Mouse (Mus musculus): ENCODE measurements around the gene Chuk. TPM values are rescaled to one million over a fixed set of nuclear protein-coding genes. Genes with fewer than 3 reads are reported as not detected.
A peak's percentile ranks its signal among the peaks of the same experiment; 100 is the strongest.

Chuk gene
- polyA plus RNA-seq, 1 experiment from 2014 or later, result 32.8 TPM

DNA sequence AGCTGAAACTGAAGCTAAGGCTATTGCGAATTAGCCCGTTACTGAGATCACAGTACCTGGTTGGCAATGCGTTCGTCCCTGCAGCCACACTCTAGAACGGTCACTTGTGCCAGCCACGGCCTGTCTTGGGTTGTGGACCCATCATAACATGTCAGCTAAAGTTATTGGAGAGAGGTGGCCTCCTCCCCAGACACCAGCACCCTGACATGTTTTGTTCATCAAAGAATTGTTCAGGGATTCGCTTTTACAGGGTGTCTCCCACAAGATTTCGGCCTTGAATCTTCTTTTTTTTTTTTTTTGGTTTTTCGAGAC lies 39.2 kb upstream of the Chuk start:
- 57% methylated on average over 9 of the region's 9 CpGs for WGBS
- Histone ChIP-seq H3K4me2 (replicated peaks; ENCODE audit: low read depth, low read length) (peak overlapping the region; percentile 79), H3K4me1 (ENCODE audit: insufficient read depth, low read depth, low read length) (peaks cover 5% of the 10 kb centered on the region; the same call in 1 of the 2 replicates), H3K36me3 (ENCODE audit: insufficient read depth, low read length) (peaks cover 6% of the 10 kb centered on the region; the same call in 1 of the 2 replicates), H3K9me3 (ENCODE audit: low read length) (no peaks in the 10 kb centered on the region), H3K9ac (replicated peaks; ENCODE audit: low read depth) (no peak overlapping the region), H3K4me3 (ENCODE audit: low read depth, low read length) (peak overlapping the region; percentile 71), H3K27ac (ENCODE audit: low read length) (no peak overlapping the region), H3K27me3 (replicated peaks; ENCODE audit: insufficient read depth, low read length) (no peaks in the 10 kb centered on the region)
- TF ChIP-seq EP300 (IDR thresholded peaks at IDR 0.05), result no peak
- no peak for TF ChIP-seq CTCF (IDR thresholded peaks at IDR 0.05)
- ATAC-seq (no peak), DNase-seq (ENCODE audit: low spot score) (no peak)

DNA sequence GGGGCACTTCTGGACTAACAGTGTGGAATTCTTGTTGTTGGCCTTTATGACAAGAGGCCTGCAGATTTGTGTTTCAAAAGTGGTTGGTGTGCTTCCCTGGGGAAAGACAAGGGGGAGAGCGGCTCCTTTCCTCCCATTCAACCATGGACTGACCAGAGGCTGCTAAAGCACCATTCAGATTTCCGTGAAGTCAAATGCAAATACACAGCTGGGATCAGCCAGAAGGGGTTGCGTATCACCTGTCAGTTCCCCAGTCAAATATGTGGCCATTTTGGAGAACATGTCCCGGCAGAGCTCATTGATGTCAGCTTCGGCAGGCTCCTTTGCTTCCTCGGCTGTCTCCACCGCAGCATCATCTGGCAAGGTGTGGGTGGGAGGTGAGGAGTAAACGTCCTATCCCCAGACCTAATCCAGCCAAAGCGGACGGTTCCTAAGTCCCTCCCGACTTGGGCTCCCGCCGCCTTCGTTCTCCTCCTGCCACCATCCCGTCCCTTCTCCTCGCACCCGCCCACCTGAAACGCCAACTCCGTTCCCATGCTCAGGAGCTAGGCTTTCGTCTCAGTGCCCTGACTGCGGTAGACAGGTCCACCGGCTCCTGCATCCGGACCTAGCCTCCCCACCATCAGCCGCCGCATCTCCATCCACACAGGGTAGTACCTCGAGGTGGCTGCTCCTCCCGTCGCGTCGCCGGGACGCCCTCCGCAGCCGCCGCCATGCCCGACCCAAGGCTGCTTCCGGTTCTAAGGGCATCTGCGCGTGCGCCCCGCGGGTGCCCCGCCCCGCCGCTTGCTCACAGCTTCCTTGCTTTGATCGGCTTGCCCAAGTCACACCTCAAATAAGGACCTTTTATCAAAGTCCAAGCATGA lies 38.7 kb upstream of the Chuk start, which contains the start of gene Bloc1s2:
Gene Bloc1s2 (minus strand): TSS at position 745 of the 866 bp plus-strand sequence.
- Histone ChIP-seq H3K9me3 (ENCODE audit: low read length) (no peaks in the 10 kb centered on the region), H3K4me2 (replicated peaks; ENCODE audit: low read depth, low read length) (peak within 1 kb of the TSS; percentile 79), H3K4me1 (ENCODE audit: insufficient read depth, low read depth, low read length) (peaks cover 5% of the 10 kb centered on the region; the same call in 1 of the 2 replicates), H3K36me3 (ENCODE audit: insufficient read depth, low read length) (peaks cover 11% of the 10 kb centered on the region; the same call in 1 of the 2 replicates), H3K27me3 (replicated peaks; ENCODE audit: insufficient read depth, low read length) (no peaks in the 10 kb centered on the region), H3K27ac (ENCODE audit: low read length) (no peak within 1 kb of the TSS), H3K9ac (replicated peaks; ENCODE audit: low read depth) (peak within 1 kb of the TSS; percentile 44; the same call in 1 of the 2 replicates), H3K4me3 (ENCODE audit: low read depth, low read length) (peak within 1 kb of the TSS; percentile 71)
- 2% methylated on average over 46 of the region's 46 CpGs for WGBS
- DNase-seq (ENCODE audit: low spot score), result peak; percentile 89
- no peak for TF ChIP-seq CTCF (IDR thresholded peaks at IDR 0.05)
- TF ChIP-seq EP300 (IDR thresholded peaks at IDR 0.05), result no peak
- peak; percentile 93 for ATAC-seq

DNA sequence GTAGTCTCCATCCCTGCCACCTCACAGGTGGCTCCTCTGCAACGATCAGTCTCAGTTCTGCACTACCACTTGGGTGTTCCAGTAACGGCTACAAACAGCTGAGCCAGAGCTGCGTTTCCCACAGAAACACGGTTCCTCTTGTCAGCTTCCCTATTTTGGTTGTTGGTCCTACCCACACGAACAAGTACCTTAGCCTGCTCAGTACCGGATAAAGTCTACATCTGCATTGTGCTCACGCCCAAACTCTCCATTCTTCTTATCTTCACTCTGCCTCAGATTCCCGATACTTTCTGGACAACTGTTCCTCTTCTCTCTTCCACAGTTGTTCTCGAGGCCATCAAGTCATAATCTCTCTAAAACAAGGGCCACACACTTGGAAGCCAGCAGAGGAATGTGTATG lies 37.1 kb upstream of the Chuk start:
- Histone ChIP-seq H3K9ac (replicated peaks; ENCODE audit: low read depth) (no peak overlapping the region), H3K4me2 (replicated peaks; ENCODE audit: low read depth, low read length) (no peak overlapping the region), H3K27me3 (replicated peaks; ENCODE audit: insufficient read depth, low read length) (no peaks in the 10 kb centered on the region), H3K4me1 (ENCODE audit: insufficient read depth, low read depth, low read length) (peaks cover 5% of the 10 kb centered on the region; the same call in 1 of the 2 replicates), H3K9me3 (ENCODE audit: low read length) (no peaks in the 10 kb centered on the region), H3K4me3 (ENCODE audit: low read depth, low read length) (no peak overlapping the region), H3K36me3 (ENCODE audit: insufficient read depth, low read length) (peaks cover 11% of the 10 kb centered on the region; the same call in 1 of the 2 replicates), H3K27ac (ENCODE audit: low read length) (no peak overlapping the region)
- TF ChIP-seq CTCF (IDR thresholded peaks at IDR 0.05) (no peak), EP300 (IDR thresholded peaks at IDR 0.05) (no peak)
- WGBS, result 71% methylated on average over 9 of the region's 9 CpGs
- DNase-seq (ENCODE audit: low spot score), result no peak
- no peak for ATAC-seq

DNA sequence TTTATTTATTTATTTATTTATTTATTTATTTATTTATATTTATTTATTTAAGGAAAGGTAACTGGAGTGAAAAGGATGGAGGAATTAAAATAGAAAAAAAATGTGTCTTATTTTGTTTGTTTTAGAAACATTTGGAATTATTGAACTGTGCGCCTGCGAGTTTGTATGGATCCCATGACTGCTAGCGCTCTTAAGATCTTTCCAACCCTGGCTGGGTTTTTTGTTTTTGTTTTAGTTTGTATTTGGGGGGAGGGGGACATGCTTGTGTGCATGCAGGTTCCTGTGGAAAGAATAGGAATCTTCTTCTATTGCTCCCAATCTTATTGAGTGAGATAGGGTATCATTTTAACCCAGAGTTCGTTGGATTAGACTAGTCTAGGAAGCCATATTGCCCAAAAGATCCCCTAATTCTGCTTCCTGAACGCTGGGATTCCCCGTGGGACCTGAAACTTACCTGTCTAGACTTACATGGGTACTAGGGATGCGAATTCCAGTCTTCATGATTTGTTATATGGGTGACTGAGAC lies 28.7 kb upstream of the Chuk start:
- no peak overlapping the region for H3K27ac ChIP-seq (ENCODE audit: low read length)
- H3K4me3 ChIP-seq (ENCODE audit: low read depth, low read length), result peak overlapping the region; percentile 90
- no peaks in the 10 kb centered on the region for H3K9me3 ChIP-seq (ENCODE audit: low read length)
- no peaks in the 10 kb centered on the region for H3K4me1 ChIP-seq (ENCODE audit: insufficient read depth, low read depth, low read length)
- H3K27me3 ChIP-seq (replicated peaks; ENCODE audit: insufficient read depth, low read length), result no peaks in the 10 kb centered on the region
- peak overlapping the region; percentile 51 for H3K4me2 ChIP-seq (replicated peaks; ENCODE audit: low read depth, low read length)
- WGBS, result 30% methylated on average over 7 of the region's 7 CpGs
- TF ChIP-seq EP300 (IDR thresholded peaks at IDR 0.05) (no peak), CTCF (IDR thresholded peaks at IDR 0.05) (no peak)
- H3K9ac ChIP-seq (replicated peaks; ENCODE audit: low read depth), result no peak overlapping the region; the same call in 1 of the 2 replicates
- ATAC-seq (peak; percentile 14), DNase-seq (ENCODE audit: low spot score) (no peak)
- peaks cover 7% of the 10 kb centered on the region; the same call in 1 of the 2 replicates for H3K36me3 ChIP-seq (ENCODE audit: insufficient read depth, low read length)

DNA sequence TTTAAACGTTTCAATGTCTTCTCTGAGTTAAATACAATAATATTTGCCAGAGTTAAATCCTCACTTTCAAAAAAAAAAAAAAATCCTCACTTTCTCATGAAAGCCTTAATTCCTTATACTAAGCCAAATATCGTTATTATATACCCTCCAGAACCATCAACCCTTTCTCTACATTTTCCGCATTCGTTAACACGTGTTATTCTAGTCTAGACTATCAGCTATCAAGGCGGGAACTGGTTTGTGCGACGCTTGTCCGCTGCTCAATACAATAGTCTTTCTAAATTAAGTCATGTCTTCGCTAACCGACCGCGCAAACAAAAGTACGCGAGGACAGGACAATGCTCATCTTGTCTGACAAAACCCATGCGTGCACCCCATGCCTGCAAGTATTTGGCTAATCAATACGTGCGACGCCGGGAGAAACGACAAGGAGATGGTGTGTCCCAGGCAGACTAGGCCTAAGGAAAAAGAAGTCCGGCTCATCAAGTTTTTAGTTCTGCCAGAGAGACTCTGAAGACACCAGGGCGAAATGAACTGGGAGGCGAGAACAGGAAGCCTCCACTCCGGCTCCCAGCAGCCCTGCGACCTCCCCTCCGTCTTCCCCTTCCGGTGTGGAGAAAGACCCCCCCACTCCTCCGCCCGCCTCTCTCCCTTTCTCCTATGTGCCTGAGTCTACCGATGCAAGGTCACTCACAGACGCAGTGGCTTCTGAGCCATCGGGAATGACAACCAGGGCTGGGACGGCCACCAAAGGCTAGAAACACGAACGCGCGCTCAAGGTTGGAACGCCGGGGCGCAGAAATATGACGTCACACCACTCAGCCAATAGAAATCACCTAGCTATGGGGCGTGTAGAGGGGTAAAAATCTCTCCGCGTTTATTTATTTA lies 28.0 kb upstream of the Chuk start, which contains the start of gene Cwf19l1:
Gene Cwf19l1 (minus strand): TSS at position 805 of the 888 bp plus-strand sequence.
- peak within 1 kb of the TSS; percentile 90 for H3K4me3 ChIP-seq (ENCODE audit: low read depth, low read length)
- ATAC-seq (peak; percentile 94), DNase-seq (ENCODE audit: low spot score) (peak; percentile 95)
- H3K36me3 ChIP-seq (ENCODE audit: insufficient read depth, low read length), result peaks cover 6% of the 10 kb centered on the region; the same call in 1 of the 2 replicates
- peak within 1 kb of the TSS; percentile 89 for H3K27ac ChIP-seq (ENCODE audit: low read length)
- H3K9me3 ChIP-seq (ENCODE audit: low read length), result no peaks in the 10 kb centered on the region
- WGBS, result under 1% methylated on average over 45 of the region's 45 CpGs
- H3K9ac ChIP-seq (replicated peaks; ENCODE audit: low read depth), result peak within 1 kb of the TSS; percentile 68
- H3K4me2 ChIP-seq (replicated peaks; ENCODE audit: low read depth, low read length), result peak within 1 kb of the TSS; percentile 81
- H3K27me3 ChIP-seq (replicated peaks; ENCODE audit: insufficient read depth, low read length), result no peaks in the 10 kb centered on the region
- no peak for TF ChIP-seq EP300 (IDR thresholded peaks at IDR 0.05)
- TF ChIP-seq CTCF (IDR thresholded peaks at IDR 0.05), result no peak
- H3K4me1 ChIP-seq (ENCODE audit: insufficient read depth, low read depth, low read length), result no peaks in the 10 kb centered on the region
